Mouse (Mus musculus): ENCODE measurements at regions not wholly inside any gene's neighbourhood (a gene's known extent, or its start where the extent isn't known, plus 50 kb on each side); places are given as distances from the start of the nearest gene placed in this dataset.
"Not testable (repeated sequence)": the region's sequence is repeated elsewhere in the genome, so short reads cannot be mapped to it uniquely, and the experiment has no call there.

GRCm38 (mm10) chr14:53518954-53519353, 735.0 kb downstream of the Dad1 start:
- TF ChIP-seq CTCF, EP300 (IDR thresholded peaks at IDR 0.05; ENCODE audit: low read depth): not testable (repeated sequence)

Data from heart, postnatal 0 days (tissue).